In genomic region chr11:59176475-59176874, GRCm38 (mm10) we compare ENCODE assay signal across 10 mouse cellular contexts. TPM values are rescaled to one million over a fixed set of nuclear protein-coding genes. Genes with fewer than 3 reads are reported as not detected.
DNase-seq lines count a peak whose midpoint lies in the region; ATAC-seq and TF ChIP-seq lines count a peak whose summit lies in the region.
"Had no signal": no experiment of that assay in that cellular context is flagged by ENCODE, and none has a peak within 500 bp of the region (broad histone marks: within the 10 kb centered on the region; RNA-seq: fewer than 3 reads in every experiment).

No protein-coding gene starts in this region.

- peak overlapping the region; percentile 18 for H3K27ac ChIP-seq in heart, embryonic 10.5 days
- H3K27ac ChIP-seq in lung, embryonic 16.5 days (ENCODE audit: low read length), result no peak overlapping the region
- no peak overlapping the region for H3K27ac ChIP-seq in hindbrain, postnatal 0 days
- H3K27ac ChIP-seq in small intestine, adult 2 months (ENCODE audit: insufficient read depth, low read depth, low read length), result no peak overlapping the region

- H3K4me3 ChIP-seq in heart, embryonic 10.5 days, result peak overlapping the region; percentile 50
- peak overlapping the region; percentile 22 for H3K4me3 ChIP-seq in lung, embryonic 16.5 days (ENCODE audit: low read length)
- H3K4me3 ChIP-seq in hindbrain, postnatal 0 days (ENCODE audit: low read length), result peak overlapping the region; percentile 15
- 0 out of 2 replicates have a peak overlapping the region, but pooled peaks have one; percentile 9 for H3K4me3 ChIP-seq in small intestine, adult 2 months (ENCODE audit: low read depth, low read length)
- H3K4me3 ChIP-seq: myocyte had no signal

- H3K9me3 ChIP-seq in heart, embryonic 10.5 days, result no peaks in the 10 kb centered on the region
- no peaks in the 10 kb centered on the region for H3K9me3 ChIP-seq in lung, embryonic 16.5 days (ENCODE audit: control insufficient read depth, low read length)
- no peaks in the 10 kb centered on the region for H3K9me3 ChIP-seq in hindbrain, postnatal 0 days (ENCODE audit: low read length)

- no peaks in the 10 kb centered on the region for H3K36me3 ChIP-seq in heart, embryonic 10.5 days
- H3K36me3 ChIP-seq in lung, embryonic 16.5 days (ENCODE audit: control insufficient read depth, insufficient read depth, low read length), result no peaks in the 10 kb centered on the region
- no peaks in the 10 kb centered on the region for H3K36me3 ChIP-seq in hindbrain, postnatal 0 days (ENCODE audit: insufficient read depth, low read length)
- no peaks in the 10 kb centered on the region for H3K36me3 ChIP-seq in small intestine, adult 2 months (ENCODE audit: control insufficient read depth, insufficient read depth, low read length)

- H3K27me3 ChIP-seq in heart, embryonic 10.5 days (ENCODE audit: insufficient read depth, poor library complexity, severe bottlenecking), result peaks cover 85% of the 10 kb centered on the region
- H3K27me3 ChIP-seq in lung, embryonic 16.5 days (ENCODE audit: control insufficient read depth, insufficient read depth, low read depth, low read length), result peaks cover 49% of the 10 kb centered on the region
- H3K27me3 ChIP-seq in hindbrain, postnatal 0 days (ENCODE audit: insufficient read depth, low read length), result peaks cover 44% of the 10 kb centered on the region
- peaks cover 19% of the 10 kb centered on the region for H3K27me3 ChIP-seq in small intestine, adult 2 months (ENCODE audit: control insufficient read depth, insufficient read depth, low read length)

- 0 out of 2 replicates have a peak overlapping the region, but pooled peaks have one; percentile 20 for H3K9ac ChIP-seq in lung, embryonic 16.5 days (ENCODE audit: low read length)
- no peak overlapping the region for H3K9ac ChIP-seq in hindbrain, postnatal 0 days (replicated peaks; ENCODE audit: low read length)

- DNase-seq in heart, embryonic 10.5 days (ENCODE audit: low spot score), result no peak
- no peak for DNase-seq in heart, postnatal 14 days
- DNase-seq in lung, adult 18-20 months, result no peak
- DNase-seq in hindbrain, postnatal 0 days (ENCODE audit: low spot score), result no peak
- no peak for DNase-seq in cerebellum, adult 8-10 months
- no peak for DNase-seq in urinary bladder, adult 18-20 months (ENCODE audit: low spot score in 2 of 2)
- DNase-seq: gastrocnemius, postnatal 36 days had no signal

- intact Hi-C loops in heart, postnatal 14 days (cut with DNase I), result no loop called here

- TF ChIP-seq POLR2A in small intestine, adult 2 months (IDR thresholded peaks at IDR 0.05; ENCODE audit: low read depth, low read length), result no peak

- H3K4me1 ChIP-seq in heart, embryonic 10.5 days, result peaks cover 25% of the 10 kb centered on the region
- H3K4me1 ChIP-seq in lung, embryonic 16.5 days (replicated peaks; ENCODE audit: control insufficient read depth, insufficient read depth, low read length), result peaks cover 2% of the 10 kb centered on the region; the same call in 1 of the 2 replicates
- H3K4me1 ChIP-seq in hindbrain, postnatal 0 days (ENCODE audit: insufficient read depth, low read length), result no peaks in the 10 kb centered on the region
- H3K4me1 ChIP-seq in small intestine, adult 2 months (ENCODE audit: control insufficient read depth, insufficient read depth, insufficient read length, low read length), result 0 out of 2 replicates have a peak, but pooled peaks cover 3% of the 10 kb centered on the region

- no peak for ATAC-seq in lung, embryonic 16.5 days (ENCODE audit: low read depth)
- no peak for ATAC-seq in hindbrain, postnatal 0 days

- no peak for TF ChIP-seq CTCF in hindbrain, postnatal 0 days (IDR thresholded peaks at IDR 0.05; ENCODE audit: low read depth)
- TF ChIP-seq CTCF in small intestine, adult 2 months (IDR thresholded peaks at IDR 0.05; ENCODE audit: extremely low read depth, insufficient read length, insufficient replicate concordance, low read depth, low read length), result no peak

- 3% methylated on average over 48 of the region's 48 CpGs for WGBS in heart, embryonic 10.5 days
- 2% methylated on average over 48 of the region's 48 CpGs for WGBS in lung, embryonic 16.5 days
- WGBS in hindbrain, postnatal 0 days, result 3% methylated on average over 46 of the region's 48 CpGs
- WGBS in small intestine, adult 2 months, result 6% methylated on average over 48 of the region's 48 CpGs

- H3K4me2 ChIP-seq in lung, embryonic 16.5 days (ENCODE audit: low read depth, low read length), result peak overlapping the region; percentile 42
- H3K4me2 ChIP-seq in hindbrain, postnatal 0 days (ENCODE audit: low read depth, low read length), result no peak overlapping the region

RNA-seq across cellular contexts. Expression of gene Gjc2, which starts 6.5 kb away (rescaled TPM):
- polyA plus RNA-seq in heart, embryonic 10.5 days (2016; fragmentation: Nextera tagmentation; extraction: Ambion mirVana), result not detected in 2 replicates
- 1 to 10 TPM; 1.1 TPM for total RNA-seq in heart, postnatal 14 days (2021)
- polyA plus RNA-seq in lung, embryonic 16.5 days (2015; fragmentation: Nextera tagmentation; extraction: Ambion mirVana), result 0.31 and 0.50 TPM in 2 replicates
- 2.3 and 3.2 TPM in 2 replicates for total RNA-seq in hindbrain, postnatal 0 days (2014; rRNA removed)
- 0.38 and 0.76 TPM in 2 replicates for polyA plus RNA-seq in hindbrain, postnatal 0 days (2015; fragmentation: Nextera tagmentation; extraction: Ambion mirVana)
- 4.6 TPM in 2 replicates for polyA plus RNA-seq in small intestine, adult 2 months (2012; rRNA removed)

RNA-seq across cellular contexts. Expression of gene Iba57, which starts 12.9 kb away (rescaled TPM):
- 7.8 and 9.2 TPM in 2 replicates for polyA plus RNA-seq in heart, embryonic 10.5 days (2016; fragmentation: Nextera tagmentation; extraction: Ambion mirVana)
- 10 to 100 TPM; 14.7 to 17.7 TPM for total RNA-seq in heart, postnatal 14 days (2021)
- 4.6 and 4.8 TPM in 2 replicates for polyA plus RNA-seq in lung, embryonic 16.5 days (2015; fragmentation: Nextera tagmentation; extraction: Ambion mirVana)
- 13.3 and 14.8 TPM in 2 replicates for total RNA-seq in hindbrain, postnatal 0 days (2014; rRNA removed)
- 9.3 and 10.7 TPM in 2 replicates for polyA plus RNA-seq in hindbrain, postnatal 0 days (2015; fragmentation: Nextera tagmentation; extraction: Ambion mirVana)
- 4.9 and 8.0 TPM in 2 replicates for polyA plus RNA-seq in small intestine, adult 2 months (2012; rRNA removed)

RNA-seq across cellular contexts. Expression of gene Guk1, which starts 15.5 kb away (rescaled TPM):
- polyA plus RNA-seq in heart, embryonic 10.5 days (2016; fragmentation: Nextera tagmentation; extraction: Ambion mirVana), result 127 and 152 TPM in 2 replicates
- total RNA-seq in heart, postnatal 14 days (2021), result 10 to 100 TPM; 79.4 to 83.8 TPM
- polyA plus RNA-seq in lung, embryonic 16.5 days (2015; fragmentation: Nextera tagmentation; extraction: Ambion mirVana), result 127 and 129 TPM in 2 replicates
- 124 TPM in 2 replicates for total RNA-seq in hindbrain, postnatal 0 days (2014; rRNA removed)
- 258 and 271 TPM in 2 replicates for polyA plus RNA-seq in hindbrain, postnatal 0 days (2015; fragmentation: Nextera tagmentation; extraction: Ambion mirVana)
- 284 and 285 TPM in 2 replicates for polyA plus RNA-seq in small intestine, adult 2 months (2012; rRNA removed)

RNA-seq across cellular contexts. Expression of gene Mrpl55, which starts 25.8 kb away (rescaled TPM):
- polyA plus RNA-seq in heart, embryonic 10.5 days (2016; fragmentation: Nextera tagmentation; extraction: Ambion mirVana), result 122 and 123 TPM in 2 replicates
- total RNA-seq in heart, postnatal 14 days (2021), result 10 to 100 TPM; 91.5 to 95.2 TPM
- polyA plus RNA-seq in lung, embryonic 16.5 days (2015; fragmentation: Nextera tagmentation; extraction: Ambion mirVana), result 83.1 and 84.8 TPM in 2 replicates
- total RNA-seq in hindbrain, postnatal 0 days (2014; rRNA removed), result 88.3 and 90.6 TPM in 2 replicates
- 119 and 123 TPM in 2 replicates for polyA plus RNA-seq in hindbrain, postnatal 0 days (2015; fragmentation: Nextera tagmentation; extraction: Ambion mirVana)
- 32.5 and 36.0 TPM in 2 replicates for polyA plus RNA-seq in small intestine, adult 2 months (2012; rRNA removed)

RNA-seq across cellular contexts. Expression of gene 2310033P09Rik, which starts 31.6 kb away (rescaled TPM):
- 28.7 and 30.9 TPM in 2 replicates for polyA plus RNA-seq in heart, embryonic 10.5 days (2016; fragmentation: Nextera tagmentation; extraction: Ambion mirVana)
- 1 to 10 TPM; 7.9 to 8.2 TPM for total RNA-seq in heart, postnatal 14 days (2021)
- polyA plus RNA-seq in lung, embryonic 16.5 days (2015; fragmentation: Nextera tagmentation; extraction: Ambion mirVana), result 35.2 and 37.0 TPM in 2 replicates
- total RNA-seq in hindbrain, postnatal 0 days (2014; rRNA removed), result 4.3 and 4.7 TPM in 2 replicates
- polyA plus RNA-seq in hindbrain, postnatal 0 days (2015; fragmentation: Nextera tagmentation; extraction: Ambion mirVana), result 24.8 and 29.2 TPM in 2 replicates
- 7.6 and 16.0 TPM in 2 replicates for polyA plus RNA-seq in small intestine, adult 2 months (2012; rRNA removed)
